Mouse (Mus musculus): ENCODE results near the gene BC051142. TPM values are rescaled to one million over a fixed set of nuclear protein-coding genes. Genes with fewer than 3 reads are reported as not detected.
"Not testable (repeated sequence)": the region's sequence is repeated elsewhere in the genome, so short reads cannot be mapped to it uniquely, and the experiment has no call there.

Gene BC051142
- total RNA-seq, 2 experiments from 2014 or later, result 2.5 to 4.4 TPM

DNA sequence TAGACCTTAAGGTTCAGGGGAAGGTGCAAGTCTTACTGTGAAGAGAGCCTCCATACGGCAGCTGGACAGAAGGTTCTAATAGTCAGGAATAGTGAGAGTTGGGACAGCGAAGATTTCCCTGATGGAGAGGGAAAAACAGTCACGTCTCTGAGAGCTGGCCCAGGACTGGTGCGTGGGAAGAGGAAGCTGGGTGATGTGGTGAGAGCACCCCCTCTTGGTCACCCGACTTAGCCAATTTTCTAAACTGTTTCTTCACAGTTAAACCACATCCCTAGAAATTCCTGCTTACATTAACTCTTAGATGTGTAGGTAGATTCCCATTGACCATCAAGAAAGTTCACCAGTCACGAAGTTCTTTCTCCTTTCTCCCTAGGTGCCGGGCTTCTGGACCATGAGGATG lies 21.4 kb downstream of the BC051142 start:
- intact Hi-C loops (cut with DNase I), result no loop called here
- no peak for DNase-seq (ENCODE audit: extremely low spot score in 1 of 2, low spot score in 2 of 2)
- Histone ChIP-seq H3K4me3 (no peak overlapping the region), H3K27ac (no peak overlapping the region)
- no peak for TF ChIP-seq CTCF (IDR thresholded peaks at IDR 0.05)

DNA sequence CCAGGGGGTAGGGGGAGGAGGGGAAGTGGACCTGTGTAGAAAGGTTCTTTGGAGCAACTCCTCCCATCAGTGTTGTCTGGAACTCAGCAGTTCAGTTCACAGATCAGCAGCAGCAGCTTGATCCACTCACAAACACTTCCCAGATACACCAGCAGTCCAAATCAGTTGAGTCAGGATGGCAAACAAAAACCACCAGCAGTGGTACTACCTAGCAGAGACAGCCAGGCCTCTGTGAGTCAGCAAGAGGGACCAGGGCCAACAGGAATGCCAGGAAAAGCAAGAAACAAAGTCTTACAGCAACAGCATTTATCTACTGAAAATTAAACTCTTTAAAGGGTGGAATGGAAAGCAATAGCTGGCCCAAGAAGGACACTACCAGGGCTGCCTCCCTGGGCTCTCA lies 29.0 kb downstream of the BC051142 start:
- TF ChIP-seq CTCF (IDR thresholded peaks at IDR 0.05), result no peak; the same call in 1 of the 2 replicates
- intact Hi-C loops (cut with DNase I), result no loop called here
- no peak for DNase-seq (ENCODE audit: extremely low spot score in 1 of 2, low spot score in 2 of 2)

DNA sequence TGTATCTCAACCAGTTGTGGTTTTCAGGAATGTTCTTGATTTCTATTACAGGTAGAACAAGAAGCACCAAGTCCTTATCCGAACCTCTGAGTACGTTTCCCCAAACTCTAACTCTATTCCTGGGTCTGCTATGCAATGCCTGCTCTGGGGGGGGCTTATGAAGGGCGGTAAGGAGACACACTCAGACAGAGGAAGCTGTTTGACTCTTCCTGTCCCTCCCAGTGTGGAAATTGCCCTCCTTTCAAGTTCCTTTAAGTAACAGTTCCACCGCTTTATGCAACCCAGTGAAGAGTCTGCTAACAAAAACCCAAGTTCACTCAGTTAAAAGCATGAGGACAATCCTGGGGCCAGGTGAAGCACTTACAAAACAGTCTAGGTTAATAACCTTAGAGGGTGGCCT lies 38.5 kb downstream of the BC051142 start:
- Histone ChIP-seq H3K4me3 (no peak overlapping the region), H3K27ac (no peak overlapping the region)
- intact Hi-C loops (cut with DNase I), result no loop called here
- no peak for TF ChIP-seq CTCF (IDR thresholded peaks at IDR 0.05)
- DNase-seq (ENCODE audit: extremely low spot score in 1 of 2, low spot score in 2 of 2), result no peak

More for the DNA sequence above, 29.0 kb downstream of the BC051142 start:
- H3K4me3 ChIP-seq, result no peak overlapping the region
- H3K27ac ChIP-seq, result no peak overlapping the region

DNA sequence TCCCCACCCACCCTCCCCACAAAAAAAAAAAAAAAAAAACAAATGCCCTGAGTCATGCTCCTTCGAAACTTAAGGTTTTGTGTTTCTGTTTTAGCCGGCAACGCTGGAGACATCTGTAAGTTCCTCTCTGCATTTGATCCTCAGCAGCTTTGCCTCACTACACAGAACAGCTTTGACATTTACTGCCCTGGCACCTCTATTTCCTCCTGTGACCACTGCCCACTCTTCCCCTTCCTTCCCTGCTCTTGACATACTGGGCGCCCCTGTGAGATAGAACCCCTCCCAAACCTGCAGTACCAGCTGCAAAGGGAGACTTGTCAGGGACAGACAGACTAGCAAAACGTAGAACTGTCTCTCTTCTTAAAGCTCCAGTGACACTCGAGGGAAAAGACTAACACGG lies 39.0 kb downstream of the BC051142 start:
- intact Hi-C loops (cut with DNase I), result no loop called here
- no peak for DNase-seq (ENCODE audit: extremely low spot score in 1 of 2, low spot score in 2 of 2)
- no peak for TF ChIP-seq CTCF (IDR thresholded peaks at IDR 0.05)
- Histone ChIP-seq H3K27ac (no peak overlapping the region), H3K4me3 (no peak overlapping the region)

DNA sequence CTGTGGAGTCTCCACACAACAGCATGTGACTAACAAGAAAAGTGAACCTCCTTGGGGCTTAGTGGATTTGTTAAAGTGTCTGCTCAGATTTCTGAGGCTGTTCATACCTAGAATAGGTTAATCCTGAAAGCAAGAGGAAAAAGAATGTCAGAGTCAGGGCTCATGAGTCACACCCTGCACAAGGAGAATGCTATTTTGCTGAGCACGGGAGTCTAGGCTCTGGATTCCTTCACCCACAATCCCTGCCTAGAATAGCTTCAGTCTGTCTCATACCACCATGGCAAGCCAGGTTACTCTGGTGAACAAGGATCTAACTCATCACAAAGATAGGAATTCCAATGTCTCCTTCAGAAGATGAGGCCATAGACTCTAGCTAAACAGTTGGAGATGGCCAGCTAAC lies 40.0 kb downstream of the BC051142 start:
- Histone ChIP-seq H3K27ac (no peak overlapping the region), H3K4me3 (no peak overlapping the region)
- intact Hi-C loops (cut with DNase I), result no loop called here
- peak in 1 of 2 experiments; percentile 13 for DNase-seq (ENCODE audit: extremely low spot score in 1 of 2, low spot score in 2 of 2)
- no peak for TF ChIP-seq CTCF (IDR thresholded peaks at IDR 0.05)

DNA sequence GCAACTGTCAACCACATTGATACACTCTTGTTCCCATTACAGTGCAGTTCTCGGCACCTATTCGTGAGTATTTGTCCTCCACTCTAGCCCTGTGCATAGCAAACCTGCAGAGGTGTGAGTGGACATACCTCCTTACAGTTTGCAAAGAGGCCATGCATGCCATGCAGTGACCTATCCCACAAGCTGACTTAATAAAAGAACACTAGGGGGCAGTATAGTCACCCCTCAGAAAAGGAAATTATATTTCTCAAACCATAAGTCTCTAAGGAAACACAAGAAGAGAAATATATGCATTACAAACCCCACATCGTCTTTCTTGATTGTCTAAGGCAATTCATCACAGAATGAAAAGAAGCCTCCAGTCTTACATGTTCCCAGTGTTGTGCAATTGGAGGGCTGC lies 41.2 kb downstream of the BC051142 start:
- no peak overlapping the region for H3K4me3 ChIP-seq
- peak; percentile 74 for TF ChIP-seq CTCF (IDR thresholded peaks at IDR 0.05)
- DNase-seq (ENCODE audit: extremely low spot score in 1 of 2, low spot score in 2 of 2), result no peak
- intact Hi-C loops (cut with DNase I), result loop anchor here (2.0 kb wide), 1 partner anchor 179 kb away; no protein-coding TSS in a partner anchor
- no peak overlapping the region for H3K27ac ChIP-seq

DNA sequence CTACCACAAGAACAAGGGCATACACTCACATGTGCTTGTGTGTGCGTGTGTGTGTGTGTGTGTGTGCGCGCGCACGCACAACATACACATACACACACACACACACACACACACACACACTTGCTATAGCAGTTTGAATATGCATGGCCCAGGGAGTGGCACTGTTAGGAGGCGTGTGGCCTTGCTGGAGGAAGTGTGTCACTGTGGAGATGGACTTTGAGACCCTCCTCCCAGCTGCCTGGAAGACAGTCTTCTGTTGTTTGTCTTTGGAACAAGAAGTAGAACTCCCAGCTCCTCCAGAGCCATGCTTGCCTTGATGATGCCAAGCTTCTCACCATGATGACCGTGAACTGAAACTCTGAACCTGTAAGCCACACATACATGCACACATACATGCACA lies 43.4 kb downstream of the BC051142 start:
- Histone ChIP-seq H3K4me3 (no peak overlapping the region), H3K27ac (no peak overlapping the region)
- DNase-seq (ENCODE audit: extremely low spot score in 1 of 2, low spot score in 2 of 2), result no peak
- no peak for TF ChIP-seq CTCF (IDR thresholded peaks at IDR 0.05)
- intact Hi-C loops (cut with DNase I), result loop anchor here (1.0 to 2.0 kb wide), 2 partner anchors 113 to 177 kb away; no protein-coding TSS in a partner anchor

DNA sequence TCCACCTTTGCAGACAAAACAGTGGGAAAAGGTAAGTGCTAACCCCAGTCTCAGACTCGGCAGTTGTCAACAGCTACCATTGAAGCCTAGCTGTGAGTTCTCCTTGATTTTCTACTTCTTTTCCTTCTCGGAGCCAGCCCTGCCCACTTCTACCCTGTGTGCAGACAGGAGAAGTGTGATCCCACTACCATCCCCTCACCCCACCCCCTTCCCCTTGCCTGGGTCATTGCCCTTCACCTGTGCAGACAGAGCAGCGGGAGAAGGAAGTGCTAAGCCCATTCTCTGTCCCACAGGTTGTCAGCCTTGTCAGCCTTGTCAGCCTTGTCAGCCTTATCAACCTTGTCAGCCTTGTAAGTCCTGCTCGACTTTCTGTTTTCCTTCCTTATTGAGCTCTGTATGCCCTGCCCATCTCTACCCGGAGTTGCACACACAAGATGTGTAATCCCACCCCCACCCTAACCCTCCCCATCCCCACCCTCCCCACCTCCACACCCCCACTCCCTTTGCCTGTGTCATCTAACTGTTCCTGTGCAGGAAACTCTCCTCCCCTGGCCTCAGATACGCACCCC lies 49.9 kb downstream of the BC051142 start:
- no peak for DNase-seq (ENCODE audit: extremely low spot score in 1 of 2, low spot score in 2 of 2)
- no peak for TF ChIP-seq CTCF (IDR thresholded peaks at IDR 0.05)
- H3K4me3 ChIP-seq, result no peak overlapping the region
- no peak overlapping the region for H3K27ac ChIP-seq
- intact Hi-C loops (cut with DNase I), result no loop called here

DNA sequence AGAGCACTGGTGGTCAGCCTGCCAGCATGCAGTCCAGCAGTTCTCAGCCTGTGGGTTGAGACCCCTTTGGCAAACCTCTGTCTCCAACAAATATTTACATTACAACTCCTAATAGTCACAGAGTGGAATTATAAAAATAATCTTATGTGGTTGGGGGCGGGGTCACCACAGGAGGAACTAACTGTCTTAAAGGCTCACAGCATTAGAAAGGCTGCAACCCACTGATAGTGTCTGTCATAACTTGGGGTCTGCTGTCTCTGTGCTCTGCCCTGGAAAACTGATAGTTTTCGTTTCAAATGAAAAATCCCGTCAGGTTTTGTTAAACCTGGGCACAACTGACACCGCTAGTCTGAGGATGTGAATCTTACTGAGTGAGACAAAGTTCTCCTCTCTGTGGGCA lies 59.0 kb downstream of the BC051142 start:
- H3K4me3 ChIP-seq, result no peak overlapping the region
- no peak for DNase-seq (ENCODE audit: extremely low spot score in 1 of 2, low spot score in 2 of 2)
- no peak for TF ChIP-seq CTCF (IDR thresholded peaks at IDR 0.05)
- intact Hi-C loops (cut with DNase I), result no loop called here
- H3K27ac ChIP-seq, result no peak overlapping the region

DNA sequence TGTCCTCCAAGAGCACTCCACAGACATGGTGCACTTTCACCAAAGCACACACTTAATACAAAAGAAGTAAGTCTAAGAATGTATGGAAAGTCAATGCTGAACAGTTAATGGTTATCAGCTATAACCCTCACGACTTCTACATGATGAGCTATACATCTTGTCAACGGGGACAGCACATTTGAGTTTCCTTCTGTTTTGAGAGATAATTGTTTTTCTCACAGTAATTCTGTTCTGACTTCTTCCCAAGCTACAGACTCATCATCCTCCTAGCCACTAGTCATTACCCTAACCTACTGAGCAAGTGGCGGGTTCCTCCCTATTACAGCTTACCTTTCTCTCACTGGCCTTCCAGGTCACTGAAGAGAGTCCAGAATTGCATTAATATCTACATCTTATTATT lies 60.6 kb downstream of the BC051142 start:
- Histone ChIP-seq H3K4me3 (no peak overlapping the region), H3K27ac (no peak overlapping the region)
- intact Hi-C loops (cut with DNase I), result no loop called here
- no peak for DNase-seq (ENCODE audit: extremely low spot score in 1 of 2, low spot score in 2 of 2)
- TF ChIP-seq CTCF (IDR thresholded peaks at IDR 0.05), result no peak

DNA sequence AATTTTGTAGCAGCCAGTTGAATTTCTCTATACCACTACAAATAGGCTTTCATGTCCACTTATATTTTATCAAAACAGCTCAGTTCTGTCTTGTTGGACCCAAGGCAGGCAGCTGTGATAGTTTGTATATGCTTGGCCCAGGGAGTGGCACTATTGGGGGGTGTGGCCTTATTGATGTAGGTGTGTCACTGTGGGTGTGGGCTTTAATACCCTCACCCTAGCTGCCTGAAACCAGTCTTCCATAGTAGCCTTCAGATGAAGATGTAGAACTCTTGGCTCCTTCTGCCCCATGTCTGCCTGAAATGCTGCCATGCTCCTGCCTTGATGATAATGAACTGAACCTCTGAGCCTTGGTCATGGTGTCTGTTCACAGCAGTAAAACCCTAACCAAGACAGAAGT lies 67.3 kb downstream of the BC051142 start:
- H3K27ac ChIP-seq; DNase-seq (ENCODE audit: extremely low spot score in 1 of 2, low spot score in 2 of 2); intact Hi-C loops (cut with DNase I); H3K4me3 ChIP-seq: not testable (repeated sequence)

DNA sequence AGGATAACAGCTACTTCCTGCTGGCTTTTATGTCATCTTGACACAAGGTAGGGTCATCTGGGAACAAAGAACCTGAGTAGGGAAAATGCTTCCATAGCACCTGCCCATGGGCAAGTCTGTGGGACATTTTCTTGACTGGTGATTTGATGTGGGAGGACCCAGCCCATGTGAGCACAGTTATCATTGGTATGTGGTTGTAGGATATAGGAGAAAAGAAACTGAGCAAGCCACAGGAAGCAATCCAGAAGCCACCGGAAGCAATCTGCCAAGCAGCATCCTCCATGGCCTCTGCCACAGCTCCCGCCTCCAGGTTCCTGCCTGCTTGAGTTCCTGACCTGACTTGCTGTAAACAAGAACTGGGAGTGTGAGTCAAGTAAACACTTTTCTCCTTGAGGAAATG lies 71.9 kb downstream of the BC051142 start:
- intact Hi-C loops (cut with DNase I), result no loop called here
- TF ChIP-seq CTCF (IDR thresholded peaks at IDR 0.05), result no peak
- Histone ChIP-seq H3K27ac (no peak overlapping the region), H3K4me3 (no peak overlapping the region)
- DNase-seq (ENCODE audit: extremely low spot score in 1 of 2, low spot score in 2 of 2), result no peak

DNA sequence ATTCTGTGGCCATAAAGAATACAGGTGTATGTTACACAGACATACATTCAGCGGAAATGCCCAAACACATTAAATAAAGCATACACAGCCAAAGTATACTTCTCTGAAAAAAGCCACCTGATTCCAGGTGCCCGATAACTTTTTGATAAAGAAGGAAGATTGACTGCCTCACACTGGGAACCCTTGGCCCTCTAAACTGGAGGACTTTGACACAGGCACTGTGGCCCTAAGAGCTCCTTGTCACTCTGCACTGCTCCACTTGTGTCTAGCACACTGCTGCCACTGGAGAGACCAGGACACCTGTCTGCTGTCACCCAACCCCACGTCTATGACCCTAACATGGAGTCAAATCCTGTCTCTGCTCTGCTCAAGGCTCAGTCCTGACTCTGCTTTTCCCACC lies 76.4 kb downstream of the BC051142 start:
- H3K27ac ChIP-seq, result no peak overlapping the region
- DNase-seq (ENCODE audit: extremely low spot score in 1 of 2, low spot score in 2 of 2), result no peak
- no peak overlapping the region for H3K4me3 ChIP-seq
- intact Hi-C loops (cut with DNase I), result no loop called here
- TF ChIP-seq CTCF (IDR thresholded peaks at IDR 0.05), result no peak

Data from left cerebral cortex, adult 2 months (tissue).